Mouse (Mus musculus): ENCODE data around the gene Slc26a11. TPM values are rescaled to one million over a fixed set of nuclear protein-coding genes. Genes with fewer than 3 reads are reported as not detected.

The Slc26a11 gene
- polyA plus RNA-seq, 2 experiments, result 1.1 to 1.2 TPM

- no peaks in the 10 kb centered on the region for H3K9me3 ChIP-seq (ENCODE audit: control insufficient read depth, low read length)
- peak; percentile 79 to 82 (median 80) for DNase-seq (ENCODE audit: low read depth in 3 of 3, low spot score in 3 of 3)
- ATAC-seq (ENCODE audit: insufficient read depth), result peak; percentile 79
- H3K4me1 ChIP-seq (replicated peaks; ENCODE audit: control insufficient read depth in 2 of 2, insufficient read depth in 2 of 2, low read length in 1 of 2), result peaks cover 26 to 30% of the 10 kb centered on the region in 2 experiments
- H3K4me3 ChIP-seq (ENCODE audit: insufficient read depth in 1 of 2, low read depth in 2 of 2, low read length in 2 of 2), result no peak overlapping the region; a peak in 2 of 4 replicates
- TF ChIP-seq CTCF (IDR thresholded peaks at IDR 0.05; ENCODE audit: low read depth) (no peak), EP300 (IDR thresholded peaks at IDR 0.05; ENCODE audit: low read depth) (no peak)
- under 1% methylated on average over 30 of the region's 35 CpGs for WGBS (ENCODE audit: insufficient replicate concordance)
- peak overlapping the region; percentile 53 for H3K4me2 ChIP-seq (ENCODE audit: low read depth)
- no peaks in the 10 kb centered on the region; the same call in none of the 2 replicates for H3K36me3 ChIP-seq (replicated peaks; ENCODE audit: control insufficient read depth, insufficient read depth, low read depth)
- no peaks in the 10 kb centered on the region for H3K27me3 ChIP-seq (ENCODE audit: control insufficient read depth, insufficient read depth, low read length)
- H3K9ac ChIP-seq (replicated peaks), result no peak overlapping the region; the same call in 1 of the 2 replicates
- peak overlapping the region; percentile 58; the same call in 1 of the 2 replicates for H3K27ac ChIP-seq
Measured at GRCm38 (mm10) chr11:119428649-119429136, 73.3 kb downstream of the Slc26a11 start.

MicroRNA genes within 50 kb of the gene (microRNA counts, 519-probe panel; counts per million panel counts)
- microRNA mmu-miR-1932, result 69.9 counts per million

Small RNAs within 50 kb of the gene (microRNA-seq; reads per million reads assigned to microRNA genes)
- gene Mir1932, result not detected

Other genes with a start within 250 kb of the Slc26a11 start
- gene Tbc1d16, start 127.1 kb upstream of the Slc26a11 start, polyA plus RNA-seq (2012; rRNA removed), result 0.92 and 1.0 TPM in 2 replicates
- 0.58 and 0.76 TPM in 2 replicates for gene Tbc1d16, start 127.1 kb upstream of the Slc26a11 start, polyA plus RNA-seq (2014; fragmentation: Nextera tagmentation; extraction: Ambion mirVana)
- gene Ccdc40, start 127.0 kb upstream of the Slc26a11 start, polyA plus RNA-seq (2012; rRNA removed), result 0.42 and 0.59 TPM in 2 replicates
- gene Ccdc40, start 127.0 kb upstream of the Slc26a11 start, polyA plus RNA-seq (2014; fragmentation: Nextera tagmentation; extraction: Ambion mirVana), result 0.29 and 0.42 TPM in 2 replicates
- gene Gaa, start 87.7 kb upstream of the Slc26a11 start, polyA plus RNA-seq (2012; rRNA removed), result 14.7 and 18.8 TPM in 2 replicates
- gene Gaa, start 87.7 kb upstream of the Slc26a11 start, polyA plus RNA-seq (2014; fragmentation: Nextera tagmentation; extraction: Ambion mirVana), result 11.8 and 14.7 TPM in 2 replicates
- gene Eif4a3, start 55.5 kb upstream of the Slc26a11 start, polyA plus RNA-seq (2012; rRNA removed), result 67.7 and 95.8 TPM in 2 replicates
- 160 and 170 TPM in 2 replicates for gene Eif4a3, start 55.5 kb upstream of the Slc26a11 start, polyA plus RNA-seq (2014; fragmentation: Nextera tagmentation; extraction: Ambion mirVana)
- 0.17 and 0.21 TPM in 2 replicates for gene Card14, start 47.8 kb upstream of the Slc26a11 start, polyA plus RNA-seq (2012; rRNA removed)
- gene Card14, start 47.8 kb upstream of the Slc26a11 start, polyA plus RNA-seq (2014; fragmentation: Nextera tagmentation; extraction: Ambion mirVana), result 0.18 and 0.23 TPM in 2 replicates
- gene Sgsh, start within 50 bp of the Slc26a11 start, polyA plus RNA-seq (2012; rRNA removed), result 1.2 and 1.3 TPM in 2 replicates
- gene Sgsh, start within 50 bp of the Slc26a11 start, polyA plus RNA-seq (2014; fragmentation: Nextera tagmentation; extraction: Ambion mirVana), result 1.3 and 2.2 TPM in 2 replicates
- 5.4 and 6.5 TPM in 2 replicates for gene Rnf213, start 37.5 kb downstream of the Slc26a11 start, polyA plus RNA-seq (2012; rRNA removed)
- 4.9 and 5.8 TPM in 2 replicates for gene Rnf213, start 37.5 kb downstream of the Slc26a11 start, polyA plus RNA-seq (2014; fragmentation: Nextera tagmentation; extraction: Ambion mirVana)
- 3.9 and 4.3 TPM in 2 replicates for gene Endov, start 135.8 kb downstream of the Slc26a11 start, polyA plus RNA-seq (2012; rRNA removed)
- gene Endov, start 135.8 kb downstream of the Slc26a11 start, polyA plus RNA-seq (2014; fragmentation: Nextera tagmentation; extraction: Ambion mirVana), result 5.0 and 5.1 TPM in 2 replicates
- 0.01 TPM in 1 of 2 replicates, not detected in the other for gene Nptx1, start 192.2 kb downstream of the Slc26a11 start, polyA plus RNA-seq (2012; rRNA removed)
- gene Nptx1, start 192.2 kb downstream of the Slc26a11 start, polyA plus RNA-seq (2014; fragmentation: Nextera tagmentation; extraction: Ambion mirVana), result 0.06 TPM in 1 of 2 replicates, not detected in the other
- 5.7 and 5.8 TPM in 2 replicates for gene Rptor, start 247.3 kb downstream of the Slc26a11 start, polyA plus RNA-seq (2012; rRNA removed)
- gene Rptor, start 247.3 kb downstream of the Slc26a11 start, polyA plus RNA-seq (2014; fragmentation: Nextera tagmentation; extraction: Ambion mirVana), result 3.7 and 4.1 TPM in 2 replicates

Measured in liver, embryonic 14.5 days (tissue).